Mouse (Mus musculus): Measurements from ENCODE around the gene Gm21188. TPM values are rescaled to one million over a fixed set of nuclear protein-coding genes. Genes with fewer than 3 reads are reported as not detected.
"Not testable (repeated sequence)": the region's sequence is repeated elsewhere in the genome, so short reads cannot be mapped to it uniquely, and the experiment has no call there.

Gm21188 gene
- polyA plus RNA-seq, 1 experiment from 2014 or later, result not detected

- H3K27me3 ChIP-seq (ENCODE audit: control insufficient read depth, insufficient read depth, low read depth, low read length); H3K9me3 ChIP-seq (ENCODE audit: control insufficient read depth, low read length): not testable (repeated sequence)
- no CpG with 5 or more reads among the region's 4 CpGs for WGBS
Observed at GRCm38 (mm10) chr13:120062903-120063302, 10.9 kb upstream of the Gm21188 start.

GRCm38 (mm10) chr13:120048608-120049007 is 3.4 kb downstream of the Gm21188 start:
- not testable (repeated sequence) for H3K27me3 ChIP-seq (ENCODE audit: control insufficient read depth, insufficient read depth, low read depth, low read length); H3K36me3 ChIP-seq (ENCODE audit: control insufficient read depth, insufficient read depth, low read length); H3K4me3 ChIP-seq (ENCODE audit: low read length); H3K4me2 ChIP-seq (ENCODE audit: low read depth, low read length); ATAC-seq (ENCODE audit: low read depth); H3K27ac ChIP-seq (ENCODE audit: low read length); H3K9ac ChIP-seq (ENCODE audit: low read length); H3K4me1 ChIP-seq (replicated peaks; ENCODE audit: control insufficient read depth, insufficient read depth, low read length); H3K9me3 ChIP-seq (ENCODE audit: control insufficient read depth, low read length)
- WGBS, result no CpG with 5 or more reads among the region's 5 CpGs

More at GRCm38 (mm10) chr13:120062903-120063302, 10.9 kb upstream of the Gm21188 start:
- H3K36me3 ChIP-seq (ENCODE audit: control insufficient read depth, insufficient read depth, low read length); H3K4me2 ChIP-seq (ENCODE audit: low read depth, low read length); H3K4me1 ChIP-seq (replicated peaks; ENCODE audit: control insufficient read depth, insufficient read depth, low read length); H3K27ac ChIP-seq (ENCODE audit: low read length); ATAC-seq (ENCODE audit: low read depth); H3K9ac ChIP-seq (ENCODE audit: low read length); H3K4me3 ChIP-seq (ENCODE audit: low read length): not testable (repeated sequence)

DNA sequence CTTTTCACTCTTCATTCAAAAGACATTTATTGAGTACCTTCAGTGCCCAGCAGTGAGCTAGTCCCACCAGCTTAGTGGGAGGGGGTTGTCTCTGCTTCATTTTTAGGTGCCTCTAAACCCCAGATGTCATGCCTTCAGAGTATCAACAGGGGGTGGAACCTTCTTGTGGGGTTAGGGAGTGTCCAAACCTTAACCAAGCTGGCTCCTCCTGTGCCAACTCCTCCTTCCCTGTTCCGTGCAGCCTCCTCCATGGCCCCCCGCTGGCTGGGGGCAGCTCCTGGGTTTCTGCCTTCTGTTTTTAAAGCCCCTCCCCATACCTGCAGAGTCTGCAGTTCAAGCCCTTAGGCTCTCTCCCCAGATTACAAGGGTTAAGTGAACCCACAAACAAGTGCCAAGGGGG is 3.8 kb downstream of the Gm21188 start:
- H3K9me3 ChIP-seq (ENCODE audit: control insufficient read depth, low read length); H3K4me2 ChIP-seq (ENCODE audit: low read depth, low read length); H3K4me3 ChIP-seq (ENCODE audit: low read length); H3K9ac ChIP-seq (ENCODE audit: low read length); H3K27ac ChIP-seq (ENCODE audit: low read length); H3K4me1 ChIP-seq (replicated peaks; ENCODE audit: control insufficient read depth, insufficient read depth, low read length); H3K36me3 ChIP-seq (ENCODE audit: control insufficient read depth, insufficient read depth, low read length); H3K27me3 ChIP-seq (ENCODE audit: control insufficient read depth, insufficient read depth, low read depth, low read length): not testable (repeated sequence)
- no CpG with 5 or more reads among the region's 2 CpGs for WGBS
- ATAC-seq (ENCODE audit: low read depth), result 0 out of 2 replicates have a peak, but pooled peaks have one; percentile 15

DNA sequence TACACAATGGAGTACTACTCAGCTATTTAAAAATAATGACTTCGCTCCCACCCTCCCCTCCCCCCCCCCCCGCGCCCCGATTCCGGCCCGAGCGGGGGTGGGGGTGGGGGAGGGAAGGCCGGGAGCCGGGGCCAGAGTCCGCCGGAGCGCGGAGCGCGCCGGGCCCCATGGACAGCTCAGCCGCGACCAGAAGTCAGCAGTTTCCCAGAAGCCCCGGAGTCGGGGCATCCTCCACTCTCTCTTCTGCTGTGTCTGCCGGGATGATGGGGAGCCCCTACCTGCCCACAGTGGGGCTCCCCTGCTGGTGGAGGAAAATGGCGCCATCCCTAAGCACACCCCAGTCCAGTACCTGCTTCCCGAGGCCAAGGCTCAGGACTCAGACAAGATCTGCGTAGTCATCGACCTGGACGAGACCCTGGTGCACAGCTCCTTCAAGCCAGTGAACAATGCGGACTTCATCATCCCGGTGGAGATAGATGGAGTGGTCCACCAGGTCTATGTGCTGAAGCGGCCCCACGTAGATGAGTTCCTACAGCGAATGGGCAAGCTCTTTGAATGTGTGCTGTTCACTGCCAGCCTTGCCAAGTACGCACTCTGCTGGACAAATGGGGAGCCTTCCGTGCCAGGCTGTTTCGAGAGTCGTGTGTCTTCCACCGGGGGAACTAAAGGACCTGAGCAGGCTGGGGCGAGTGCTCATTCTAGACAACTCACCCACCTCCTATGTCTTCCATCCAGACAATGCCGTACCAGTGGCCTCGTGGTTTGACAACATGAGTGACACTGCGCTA is 5.4 kb downstream of the Gm21188 start:
- H3K27me3 ChIP-seq (ENCODE audit: control insufficient read depth, insufficient read depth, low read depth, low read length); H3K36me3 ChIP-seq (ENCODE audit: control insufficient read depth, insufficient read depth, low read length); H3K9me3 ChIP-seq (ENCODE audit: control insufficient read depth, low read length); H3K4me2 ChIP-seq (ENCODE audit: low read depth, low read length); H3K9ac ChIP-seq (ENCODE audit: low read length); H3K27ac ChIP-seq (ENCODE audit: low read length); H3K4me3 ChIP-seq (ENCODE audit: low read length); ATAC-seq (ENCODE audit: low read depth); H3K4me1 ChIP-seq (replicated peaks; ENCODE audit: control insufficient read depth, insufficient read depth, low read length): not testable (repeated sequence)
- WGBS, result 1% methylated on average over 8 of the region's 40 CpGs

DNA sequence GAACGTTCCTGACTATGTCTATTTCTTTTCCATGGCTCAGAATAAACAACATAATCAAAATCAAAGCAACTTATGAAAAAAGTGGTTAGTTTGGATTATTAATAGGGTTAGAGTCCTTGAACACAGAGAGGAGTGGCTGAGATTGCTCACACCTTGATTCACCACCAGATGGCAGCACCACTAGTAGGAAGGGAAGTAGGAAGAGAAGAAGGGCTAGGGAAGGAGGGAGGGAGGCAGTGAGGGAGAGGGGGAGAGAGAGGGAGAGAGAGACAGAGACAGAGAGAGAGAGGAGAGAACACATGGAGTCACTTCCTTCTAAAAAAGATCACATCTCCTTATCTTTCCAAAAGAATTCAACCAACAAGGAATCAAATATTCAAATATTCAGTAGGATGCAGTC is 10.8 kb downstream of the Gm21188 start:
- not testable (repeated sequence) for H3K4me2 ChIP-seq (ENCODE audit: low read depth, low read length); H3K27ac ChIP-seq (ENCODE audit: low read length); ATAC-seq (ENCODE audit: low read depth); H3K9me3 ChIP-seq (ENCODE audit: control insufficient read depth, low read length); H3K27me3 ChIP-seq (ENCODE audit: control insufficient read depth, insufficient read depth, low read depth, low read length); H3K36me3 ChIP-seq (ENCODE audit: control insufficient read depth, insufficient read depth, low read length); H3K4me1 ChIP-seq (replicated peaks; ENCODE audit: control insufficient read depth, insufficient read depth, low read length); H3K4me3 ChIP-seq (ENCODE audit: low read length); H3K9ac ChIP-seq (ENCODE audit: low read length)
- no CpG with 5 or more reads among the region's 1 CpGs for WGBS

GRCm38 (mm10) chr13:120037881-120038280 is 14.1 kb downstream of the Gm21188 start:
- not testable (repeated sequence) for H3K36me3 ChIP-seq (ENCODE audit: control insufficient read depth, insufficient read depth, low read length); H3K4me2 ChIP-seq (ENCODE audit: low read depth, low read length); H3K9ac ChIP-seq (ENCODE audit: low read length); H3K27ac ChIP-seq (ENCODE audit: low read length); H3K9me3 ChIP-seq (ENCODE audit: control insufficient read depth, low read length); H3K4me1 ChIP-seq (replicated peaks; ENCODE audit: control insufficient read depth, insufficient read depth, low read length); ATAC-seq (ENCODE audit: low read depth); H3K4me3 ChIP-seq (ENCODE audit: low read length)
- peaks cover 15% of the 10 kb centered on the region for H3K27me3 ChIP-seq (ENCODE audit: control insufficient read depth, insufficient read depth, low read depth, low read length)
- WGBS, result 9% methylated on average over 6 of the region's 6 CpGs

- peaks cover 15% of the 10 kb centered on the region for H3K27me3 ChIP-seq (ENCODE audit: control insufficient read depth, insufficient read depth, low read depth, low read length)
- not testable (repeated sequence) for H3K9ac ChIP-seq (ENCODE audit: low read length); H3K36me3 ChIP-seq (ENCODE audit: control insufficient read depth, insufficient read depth, low read length); H3K9me3 ChIP-seq (ENCODE audit: control insufficient read depth, low read length); ATAC-seq (ENCODE audit: low read depth); H3K4me1 ChIP-seq (replicated peaks; ENCODE audit: control insufficient read depth, insufficient read depth, low read length); H3K4me2 ChIP-seq (ENCODE audit: low read depth, low read length); H3K27ac ChIP-seq (ENCODE audit: low read length); H3K4me3 ChIP-seq (ENCODE audit: low read length)
- under 1% methylated on average over 23 of the region's 25 CpGs for WGBS
Observed at GRCm38 (mm10) chr13:120036577-120037115, 15.3 kb downstream of the Gm21188 start.

DNA sequence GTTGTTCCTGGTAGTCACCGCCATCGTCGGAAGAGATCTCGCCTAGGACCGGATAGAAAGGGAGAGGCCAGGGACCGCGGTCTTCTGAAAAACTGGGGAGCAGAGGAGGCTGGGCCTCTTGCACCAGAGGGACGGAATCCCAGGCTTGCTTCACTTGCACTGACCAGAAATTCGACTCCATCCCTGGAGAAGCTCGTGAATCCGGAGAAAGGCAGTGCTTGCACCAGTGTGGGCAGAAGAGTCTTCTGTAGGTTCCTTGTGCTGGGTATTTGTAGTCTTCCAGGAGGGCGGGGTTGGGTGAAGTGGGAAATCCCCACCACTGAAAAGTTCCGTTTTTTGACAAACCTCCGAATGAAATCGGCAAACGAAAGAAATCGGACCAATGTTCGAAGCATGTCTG is 16.8 kb downstream of the Gm21188 start:
- not testable (repeated sequence) for H3K4me3 ChIP-seq (ENCODE audit: low read length); H3K27ac ChIP-seq (ENCODE audit: low read length); H3K9me3 ChIP-seq (ENCODE audit: control insufficient read depth, low read length); H3K4me2 ChIP-seq (ENCODE audit: low read depth, low read length); H3K4me1 ChIP-seq (replicated peaks; ENCODE audit: control insufficient read depth, insufficient read depth, low read length); H3K36me3 ChIP-seq (ENCODE audit: control insufficient read depth, insufficient read depth, low read length); H3K9ac ChIP-seq (ENCODE audit: low read length); ATAC-seq (ENCODE audit: low read depth)
- H3K27me3 ChIP-seq (ENCODE audit: control insufficient read depth, insufficient read depth, low read depth, low read length), result peaks cover 15% of the 10 kb centered on the region
- WGBS, result 2% methylated on average over 9 of the region's 18 CpGs

DNA sequence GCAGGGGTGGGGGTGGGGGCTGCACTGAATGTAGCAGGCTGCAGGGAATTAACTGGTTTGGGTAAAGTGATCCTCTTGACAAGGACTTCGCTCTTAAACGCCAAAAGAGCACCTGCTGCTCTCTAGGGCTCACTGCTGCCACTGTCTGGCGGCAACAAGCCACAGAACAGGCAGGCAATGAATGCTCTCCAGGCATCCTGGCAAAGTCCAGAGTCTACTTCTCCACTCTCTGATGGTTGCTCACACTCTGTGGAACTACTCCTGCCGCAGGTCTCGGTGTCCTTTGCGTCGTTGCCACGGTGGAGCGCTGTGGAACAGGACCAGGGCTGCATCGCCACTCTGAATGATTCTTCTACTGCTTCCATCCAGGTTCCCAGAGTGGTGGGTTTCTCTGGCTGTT is 17.4 kb downstream of the Gm21188 start:
- ATAC-seq (ENCODE audit: low read depth); H3K9ac ChIP-seq (ENCODE audit: low read length); H3K4me2 ChIP-seq (ENCODE audit: low read depth, low read length); H3K4me1 ChIP-seq (replicated peaks; ENCODE audit: control insufficient read depth, insufficient read depth, low read length); H3K36me3 ChIP-seq (ENCODE audit: control insufficient read depth, insufficient read depth, low read length); H3K9me3 ChIP-seq (ENCODE audit: control insufficient read depth, low read length); H3K27ac ChIP-seq (ENCODE audit: low read length); H3K4me3 ChIP-seq (ENCODE audit: low read length): not testable (repeated sequence)
- H3K27me3 ChIP-seq (ENCODE audit: control insufficient read depth, insufficient read depth, low read depth, low read length), result peaks cover 15% of the 10 kb centered on the region
- 0% methylated on average over 3 of the region's 10 CpGs for WGBS

Measured in lung, embryonic 16.5 days (tissue).